Mouse (Mus musculus) lung, embryonic 14.5 days (tissue): ENCODE data around the gene Olfr1418. TPM values are rescaled to one million over a fixed set of nuclear protein-coding genes. Genes with fewer than 3 reads are reported as not detected.
A peak's percentile ranks its signal among the peaks of the same experiment; 100 is the strongest.

Experiments
- ATAC-seq: fragments of 200-750 bp; cut with Nextera tagmentation; 2 replicates; pipeline ENCODE4 v1.8.0; 2017; ENCODE audit warnings: mild to moderate bottlenecking, moderate TSS enrichment, moderate library complexity; ENCODE audit not compliant: insufficient read depth
- DNase-seq: peaks from one replicate; pipeline ENCODE4 v3.0.0-alpha.2; 2015
- H3K27ac ChIP-seq: fragments of 300-500 bp; sonication (generic); 2 replicates; pipeline ENCODE4 v1.5.1; 2014; ENCODE audit warnings: low read depth, mild to moderate bottlenecking, moderate library complexity
- H3K27me3 ChIP-seq: fragments of 300-500 bp; sonication (generic); 2 replicates; pipeline ENCODE4 v1.6.1; 2014; ENCODE audit warnings: low read length, control low read depth; ENCODE audit not compliant: insufficient read depth
- H3K36me3 ChIP-seq: fragments of 300-500 bp; sonication (generic); 2 replicates; pipeline ENCODE4 v1.6.1; 2014; ENCODE audit warnings: control low read depth; ENCODE audit not compliant: insufficient read depth
- H3K4me1 ChIP-seq: fragments of 300-500 bp; sonication (generic); 2 replicates; pipeline ENCODE4 v1.6.1; 2014; ENCODE audit warnings: antibody characterized with exemption, control low read depth; ENCODE audit not compliant: insufficient read depth
- H3K4me2 ChIP-seq: fragments of 300-500 bp; sonication (generic); 2 replicates; pipeline ENCODE4 v1.6.1; 2014; ENCODE audit warnings: mild to moderate bottlenecking
- H3K4me3 ChIP-seq: fragments of 300-500 bp; sonication (generic); 2 replicates; pipeline ENCODE4 v1.5.1; 2014; ENCODE audit warnings: low read depth, low read length
- H3K9ac ChIP-seq: fragments of 300-500 bp; sonication (generic); 2 replicates; pipeline ENCODE4 v1.6.1; 2014
- H3K9me3 ChIP-seq: fragments of 300-500 bp; sonication (generic); 2 replicates; pipeline ENCODE4 v1.6.1; 2016; ENCODE audit warnings: low read depth, low read length, control low read depth
- CTCF ChIP-seq: IDR thresholded peaks from 2 replicates; pipeline ENCODE4 v1.5.1; 2016; ENCODE audit warnings: antibody characterized with exemption, low read depth
- WGBS: fragments of 180-500 bp; shearing (Covaris S2); extraction: QIAGEN DNeasy Blood & Tissue Kit; methylation state at CpG from one replicate; pipeline ENCODE4 v1.1.7; 2014; 5-methylcytosine and 5-hydroxymethylcytosine counted together
- polyA plus RNA-seq: library from polyadenylated mRNA; unstranded; fragments of >200 nt; fragmentation: Nextera tagmentation; extraction: Ambion mirVana; gene quantifications from 2 replicates; pipeline ENCODE4 v1.2.1, GENCODE M21; 2014

The Olfr1418 gene
- polyA plus RNA-seq, 1 experiment from 2014 or later: not detected

- no peaks in the 10 kb centered on the region for H3K9me3 ChIP-seq
- H3K4me1 ChIP-seq: no peaks in the 10 kb centered on the region
- no peaks in the 10 kb centered on the region for H3K27me3 ChIP-seq
- no peaks in the 10 kb centered on the region for H3K36me3 ChIP-seq
- H3K27ac ChIP-seq: no peak overlapping the region
- ATAC-seq (no peak), DNase-seq (no peak)
- H3K4me3 ChIP-seq: no peak overlapping the region
- no peak for TF ChIP-seq CTCF
- WGBS: 75% methylated on average over 4 of the region's 4 CpGs
- no peak overlapping the region for H3K9ac ChIP-seq
- H3K4me2 ChIP-seq: no peak overlapping the region
Measured at GRCm38 (mm10) chr19:11846333-11846732, 14.5 kb downstream of the Olfr1418 start.

DNA sequence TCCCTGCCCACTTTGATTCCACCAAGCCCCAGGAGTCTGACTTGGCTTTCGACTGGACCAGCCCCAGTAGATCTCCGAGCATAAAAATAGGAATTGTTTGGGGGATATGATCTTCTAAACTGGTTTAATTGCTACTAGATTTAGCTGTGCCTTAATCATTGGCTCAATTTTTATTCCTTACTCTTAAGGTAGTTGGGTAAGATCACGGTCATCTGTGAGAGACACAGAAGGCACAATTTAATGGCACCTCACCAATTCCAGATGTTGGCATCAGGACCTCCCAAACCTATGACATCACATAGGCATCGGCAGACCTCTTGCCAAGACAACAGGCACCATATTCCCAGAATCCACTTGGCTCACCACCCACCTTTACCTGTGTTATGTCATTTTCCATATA, 21.7 kb downstream of the Olfr1418 start, which contains the start of gene Olfr1417:
TSS of gene Olfr1417 (minus strand) at position 101 of the 400 bp plus-strand sequence.
- DNase-seq (no peak), ATAC-seq (no peak)
- H3K4me2 ChIP-seq: no peak within 1 kb of the TSS
- TF ChIP-seq CTCF: no peak
- WGBS: 83% methylated on average over 4 of the region's 4 CpGs
- no peak within 1 kb of the TSS for H3K27ac ChIP-seq
- H3K4me3 ChIP-seq: no peak within 1 kb of the TSS
- no peaks in the 10 kb centered on the region for H3K4me1 ChIP-seq
- H3K9ac ChIP-seq: no peak within 1 kb of the TSS
- H3K9me3 ChIP-seq: no peaks in the 10 kb centered on the region
- no peaks in the 10 kb centered on the region for H3K36me3 ChIP-seq
- H3K27me3 ChIP-seq: no peaks in the 10 kb centered on the region

DNA sequence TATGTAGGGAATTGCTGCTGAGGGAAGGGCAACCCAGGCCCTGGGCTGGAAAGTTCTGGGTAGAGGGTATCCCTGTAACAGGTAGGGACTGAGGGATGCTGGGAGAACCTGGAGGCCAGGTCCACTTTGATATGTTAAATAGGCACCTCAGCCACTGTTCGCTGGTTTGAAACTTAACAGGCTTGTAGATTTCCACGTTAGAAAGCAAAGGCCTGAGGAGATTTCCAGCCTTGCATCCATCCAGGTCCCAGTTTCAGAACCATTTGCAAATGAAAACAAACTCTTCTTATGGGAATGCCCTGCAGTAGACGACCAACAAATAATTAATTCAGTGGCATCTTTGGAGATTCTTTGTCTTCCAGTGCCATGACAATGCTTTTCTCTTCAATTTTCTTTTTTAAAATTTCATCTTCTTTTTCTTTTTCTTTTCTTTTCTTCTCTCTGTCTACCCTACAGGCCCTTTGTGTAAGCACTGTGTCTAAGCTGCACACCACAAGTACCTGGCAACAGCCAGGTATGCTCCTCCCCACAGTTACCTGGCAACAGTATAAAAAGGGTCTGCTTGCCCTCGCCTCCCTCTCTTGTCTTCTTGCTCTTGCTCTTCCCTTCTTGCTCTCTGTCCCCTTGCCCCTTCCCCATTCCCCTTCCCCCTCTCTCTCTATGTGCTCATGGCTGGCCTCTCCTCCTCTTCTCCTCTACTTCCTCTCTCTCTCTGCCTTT, 37.4 kb downstream of the Olfr1418 start:
- WGBS: 37% methylated on average over 4 of the region's 4 CpGs
- DNase-seq: no peak
- Histone ChIP-seq H3K9me3 (no peaks in the 10 kb centered on the region), H3K27ac (no peak overlapping the region), H3K27me3 (peaks cover 4% of the 10 kb centered on the region; the same call in 1 of the 2 replicates), H3K4me1 (no peaks in the 10 kb centered on the region), H3K4me2 (no peak overlapping the region), H3K4me3 (no peak overlapping the region), H3K36me3 (no peaks in the 10 kb centered on the region), H3K9ac (no peak overlapping the region)
- TF ChIP-seq CTCF: no peak
- ATAC-seq: no peak

DNA sequence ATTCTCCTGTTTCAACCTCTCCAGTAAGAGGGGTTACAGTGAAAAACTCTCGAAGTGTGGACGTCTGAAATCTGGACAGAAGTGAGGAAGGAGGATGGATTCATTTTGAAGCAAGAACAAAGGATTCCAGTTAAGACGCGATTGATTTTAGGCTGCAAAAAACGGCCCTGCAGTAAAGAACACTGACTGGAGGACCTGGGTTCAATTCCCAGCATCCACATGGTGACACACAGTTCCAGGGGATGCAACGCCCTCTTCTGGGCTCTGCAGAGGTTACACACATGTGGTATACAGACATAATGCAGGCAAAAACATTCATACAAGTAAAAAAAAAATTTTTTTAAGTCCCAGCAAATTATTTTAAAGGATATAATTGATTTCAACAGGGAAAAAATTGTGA, 40.7 kb downstream of the Olfr1418 start:
- H3K9ac ChIP-seq: peak overlapping the region; percentile 67; the same call in 1 of the 2 replicates

GRCm38 (mm10) chr19:11819800-11820199, 41.1 kb downstream of the Olfr1418 start:
- no peak overlapping the region for H3K27ac ChIP-seq
- no peaks in the 10 kb centered on the region for H3K36me3 ChIP-seq
- peak; percentile 79 for TF ChIP-seq CTCF
- WGBS: under 1% methylated on average over 15 of the region's 15 CpGs
- 0 out of 2 replicates have a peak, but pooled peaks cover 3% of the 10 kb centered on the region for H3K4me1 ChIP-seq
- ATAC-seq (peak; percentile 80), DNase-seq (peak; percentile 95)
- peak overlapping the region; percentile 67; the same call in 1 of the 2 replicates for H3K9ac ChIP-seq
- H3K4me3 ChIP-seq: peak overlapping the region; percentile 70
- H3K27me3 ChIP-seq: peaks cover 12% of the 10 kb centered on the region
- peak overlapping the region; percentile 88 for H3K4me2 ChIP-seq
- H3K9me3 ChIP-seq: no peaks in the 10 kb centered on the region

More for the DNA sequence above, 40.7 kb downstream of the Olfr1418 start:
- Histone ChIP-seq H3K4me1 (0 out of 2 replicates have a peak, but pooled peaks cover 3% of the 10 kb centered on the region), H3K27me3 (peaks cover 12% of the 10 kb centered on the region), H3K36me3 (no peaks in the 10 kb centered on the region), H3K4me2 (peak overlapping the region; percentile 88), H3K9me3 (no peaks in the 10 kb centered on the region), H3K27ac (no peak overlapping the region), H3K4me3 (peak overlapping the region; percentile 70; the same call in 1 of the 2 replicates)
- ATAC-seq (no peak), DNase-seq (no peak)
- TF ChIP-seq CTCF: no peak
- 26% methylated on average over 6 of the region's 6 CpGs for WGBS

- WGBS: 1% methylated on average over 20 of the region's 20 CpGs
- Histone ChIP-seq H3K36me3 (no peaks in the 10 kb centered on the region), H3K9me3 (no peaks in the 10 kb centered on the region), H3K9ac (peak within 1 kb of the TSS; percentile 67), H3K4me1 (0 out of 2 replicates have a peak, but pooled peaks cover 3% of the 10 kb centered on the region), H3K4me2 (peak within 1 kb of the TSS; percentile 88), H3K27ac (peak within 1 kb of the TSS; percentile 36; the same call in 1 of the 2 replicates), H3K27me3 (peaks cover 12% of the 10 kb centered on the region), H3K4me3 (peak within 1 kb of the TSS; percentile 70)
- TF ChIP-seq CTCF: no peak
- no peak for ATAC-seq
- peak; percentile 39 for DNase-seq
Measured at GRCm38 (mm10) chr19:11819143-11819700, 41.6 kb downstream of the Olfr1418 start, which contains the start of gene Stx3. Gene Stx3 (minus strand): TSS chr19:11819403.
